Mouse (Mus musculus) frontal cortex, postnatal 14 days (tissue): ENCODE data around the gene Olfr971.
"Not testable (repeated sequence)": the region's sequence is repeated elsewhere in the genome, so short reads cannot be mapped to it uniquely, and the experiment has no call there.

ENCODE experiments used
- DNase-seq, 2 experiments: peaks; one replicate each; pipeline ENCODE4 v3.0.0; 2022; ENCODE audit warnings: low spot score in 2 of 2

Gene Olfr971

DNA sequence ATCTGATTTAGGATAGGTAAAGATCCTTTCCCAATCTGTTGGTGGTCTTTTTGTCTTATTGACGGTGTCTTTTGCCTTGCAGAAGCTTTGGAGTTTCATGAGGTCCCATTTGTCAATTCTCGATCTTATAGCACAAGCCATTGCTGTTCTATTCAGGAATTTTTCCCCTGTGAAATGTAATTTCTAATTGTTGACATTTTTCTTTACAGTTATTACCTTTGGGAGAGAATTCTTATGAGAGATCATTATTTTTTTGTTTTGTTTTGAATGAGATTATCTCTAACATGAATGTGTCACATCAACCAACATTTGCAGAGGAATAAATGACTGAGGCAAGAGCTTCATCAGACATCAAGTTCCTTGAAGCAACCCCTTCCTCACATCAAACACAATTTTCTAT lies at the start of gene Olfr971:
Gene Olfr971, plus strand, starts transcription at position 301 of the 400 bp plus-strand sequence.
- not testable (repeated sequence) for DNase-seq

DNA sequence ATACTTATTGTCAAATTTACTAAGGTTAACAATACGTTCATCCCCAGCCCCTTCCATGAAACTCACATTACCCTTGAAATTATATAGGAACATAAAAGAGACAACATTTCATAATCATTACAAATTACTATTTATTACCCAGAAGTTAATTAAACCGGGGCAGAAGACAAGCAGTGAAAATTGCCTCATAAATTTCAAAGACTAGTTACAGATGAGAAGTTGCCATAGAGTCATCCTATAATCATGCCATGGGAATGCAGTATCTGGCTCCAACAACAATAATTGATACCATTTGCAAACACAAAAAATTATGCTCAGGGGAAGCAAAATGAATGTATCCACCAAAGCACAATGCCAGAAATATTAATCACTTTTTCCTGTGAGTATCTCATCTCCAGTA lies 46.1 kb upstream of the Olfr971 start, which contains the start of gene Olfr969:
Gene Olfr969, plus strand, starts transcription at position 388 of the 400 bp plus-strand sequence.
- no peak for DNase-seq

DNA sequence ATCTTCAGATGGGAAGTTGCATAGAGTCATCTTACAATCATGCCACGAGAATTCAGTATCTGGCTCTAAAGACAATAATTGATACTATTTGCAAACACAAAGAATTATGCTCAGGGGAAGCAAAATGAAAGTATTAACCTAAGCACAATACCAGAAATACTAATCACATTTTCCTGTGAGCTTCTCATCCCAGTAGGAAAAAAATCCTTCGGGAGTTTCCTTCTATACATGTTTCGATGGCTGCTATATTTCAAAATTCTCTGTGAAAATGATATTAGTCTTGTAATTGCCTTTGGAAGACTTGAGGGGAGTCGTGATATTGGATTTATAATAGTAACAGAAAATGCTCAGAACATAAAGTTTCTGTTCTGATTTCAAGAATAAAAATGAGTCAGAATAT lies 28.1 kb upstream of the Olfr971 start, which contains the start of gene Olfr970:
Gene Olfr970, plus strand, starts transcription at position 301 of the 400 bp plus-strand sequence.
- DNase-seq = no peak

DNA sequence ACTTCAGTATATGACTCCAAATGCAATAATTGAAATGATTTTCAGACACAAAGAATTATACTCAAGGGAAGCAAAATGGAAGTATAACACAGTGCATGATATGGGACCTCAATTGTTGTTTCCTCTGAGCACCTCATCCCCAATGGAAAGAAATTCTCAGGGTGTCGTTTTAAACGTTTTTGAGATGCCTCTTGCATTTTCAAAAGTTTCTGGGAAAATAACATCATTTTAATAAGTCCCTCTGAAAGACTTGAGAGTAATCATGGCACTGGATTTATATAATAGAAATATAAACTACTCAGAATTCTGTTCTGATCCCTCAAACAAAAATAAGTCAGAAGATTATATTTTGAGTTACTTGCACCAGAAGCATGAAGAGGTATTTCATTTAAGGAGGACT lies 29.4 kb downstream of the Olfr971 start, which contains the start of gene Olfr972:
Gene Olfr972, plus strand, starts transcription at position 301 of the 400 bp plus-strand sequence.
- no peak for DNase-seq

DNA sequence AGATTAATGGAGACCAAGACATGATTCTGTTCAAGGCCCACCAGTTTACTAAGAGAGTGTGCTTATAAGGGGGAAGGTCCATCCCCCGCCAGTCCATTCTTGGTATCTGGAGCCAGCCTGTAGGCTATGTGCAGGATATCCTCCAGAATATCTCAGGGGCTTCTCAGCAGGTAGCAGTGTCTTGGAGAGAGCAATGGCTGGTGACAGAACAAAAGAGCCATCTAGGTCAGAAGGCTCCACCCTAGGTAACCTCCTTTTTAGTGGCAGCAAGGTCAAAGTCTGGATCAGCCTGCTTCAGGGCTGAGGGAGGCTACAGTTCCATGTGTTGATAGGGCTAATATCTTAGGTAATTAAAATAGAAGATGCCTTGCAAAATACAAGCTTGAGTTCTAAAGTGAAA lies 35.3 kb downstream of the Olfr971 start:
- not testable (repeated sequence) for DNase-seq

DNA sequence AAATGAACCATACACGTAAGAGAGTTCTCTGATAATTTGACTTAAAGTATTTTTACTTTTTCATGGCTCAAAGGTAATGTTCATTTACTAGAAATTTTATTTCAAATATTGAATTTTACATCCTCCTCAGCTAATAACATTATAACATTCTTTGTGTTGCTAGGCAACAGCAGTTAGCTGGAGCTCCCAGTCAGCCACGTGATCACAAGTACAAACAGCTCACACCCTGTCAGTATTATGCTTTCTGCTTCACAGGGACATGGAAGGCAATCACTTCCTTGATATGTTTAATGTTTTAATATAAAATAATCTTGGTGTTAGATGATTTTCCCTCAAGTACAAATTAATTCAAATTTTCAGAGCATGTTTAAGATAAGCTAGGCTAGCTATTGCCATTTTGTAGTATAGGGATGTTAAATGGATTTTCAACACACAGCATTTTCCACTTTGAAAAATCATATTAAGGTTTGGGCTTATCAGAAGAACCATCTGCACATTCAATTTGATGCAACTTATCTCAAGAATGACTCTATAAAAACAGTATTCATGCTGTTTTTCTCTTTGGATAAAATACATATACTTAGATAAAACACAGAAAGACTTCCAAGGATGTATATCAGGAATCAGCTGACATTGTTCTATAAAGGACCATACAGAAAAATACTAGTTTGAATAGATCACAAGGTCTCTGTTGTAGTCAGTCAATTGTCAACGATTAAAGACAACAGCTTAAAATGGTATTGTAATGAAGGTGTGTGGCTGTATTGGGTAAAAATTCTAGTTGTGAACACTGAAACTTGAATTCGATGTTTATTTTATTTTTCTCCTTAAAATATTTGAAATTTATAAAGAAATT lies 41.1 kb downstream of the Olfr971 start:
- DNase-seq = not testable (repeated sequence)
